Mouse (Mus musculus) olfactory bulb, adult 2 months (tissue): ENCODE data around the gene Rest. TPM values are rescaled to one million over a fixed set of nuclear protein-coding genes. Genes with fewer than 3 reads are reported as not detected.

ENCODE experiments used
- H3K27ac ChIP-seq: fragments of 200-500 bp; 2 replicates; pipeline ENCODE4 v1.5.1; 2012; ENCODE audit warnings: low read depth, low read length; ENCODE audit not compliant: insufficient read depth
- H3K4me1 ChIP-seq: fragments of 200-500 bp; 2 replicates; pipeline ENCODE4 v1.6.1; 2012; ENCODE audit warnings: low read length; ENCODE audit not compliant: control insufficient read depth, insufficient read depth
- H3K4me3 ChIP-seq: fragments of 200-500 bp; 2 replicates; pipeline ENCODE4 v1.5.1; 2012; ENCODE audit warnings: mild to moderate bottlenecking, low read depth, low read length, moderate library complexity; ENCODE audit not compliant: insufficient read depth
- CTCF ChIP-seq: fragments of 200-500 bp; IDR thresholded peaks from 2 replicates; pipeline ENCODE4 v1.5.1; 2012; ENCODE audit warnings: low read depth, mild to moderate bottlenecking, low read length, moderate library complexity; ENCODE audit not compliant: insufficient read depth
- POLR2A ChIP-seq: fragments of 200-500 bp; IDR thresholded peaks from 2 replicates; pipeline ENCODE4 v1.6.1; 2012; ENCODE audit warnings: mild to moderate bottlenecking, low read depth, low read length, moderate library complexity; ENCODE audit not compliant: insufficient read depth
- WGBS: fragments of 180-500 bp; shearing (Covaris S2); methylation state at CpG from one replicate; pipeline ENCODE4 v1.1.7; 2018; 5-methylcytosine and 5-hydroxymethylcytosine counted together
- polyA plus RNA-seq: library from polyadenylated mRNA; stranded (reverse); fragments of >200 nt; gene quantifications from 2 replicates; pipeline ENCODE4 v1.2.4, GENCODE M21; 2012; ENCODE audit warnings: low replicate concordance; ENCODE audit not compliant: missing spikeins, insufficient read depth, insufficient read length

The Rest gene
- polyA plus RNA-seq, 1 experiment = not detected

DNA sequence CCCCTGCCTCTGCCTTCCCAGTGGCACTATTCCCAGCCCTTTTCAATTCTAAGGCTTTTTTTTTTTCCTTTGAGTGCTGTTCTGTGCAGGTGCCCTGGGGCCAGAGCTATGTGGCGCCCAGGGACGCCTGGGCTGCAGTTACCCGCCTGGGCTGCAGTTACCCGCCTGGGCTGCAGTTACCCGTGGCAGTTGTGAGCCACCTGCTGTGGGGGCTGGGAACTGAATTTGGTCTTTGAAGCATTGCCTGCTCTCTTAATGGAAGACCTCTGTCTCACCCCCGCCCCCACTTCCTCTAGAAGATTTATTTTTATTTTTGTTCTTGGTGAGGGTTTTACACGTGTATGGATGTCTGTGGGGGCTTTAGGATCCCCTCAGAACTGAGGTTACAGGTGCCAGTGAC, 7.9 kb downstream of the Rest start:
- TF ChIP-seq CTCF = no peak
- no peak for TF ChIP-seq POLR2A
- 74% methylated on average over 7 of the region's 7 CpGs for WGBS
- H3K4me3 ChIP-seq = no peak overlapping the region
- H3K4me1 ChIP-seq = no peaks in the 10 kb centered on the region
- no peak overlapping the region for H3K27ac ChIP-seq

DNA sequence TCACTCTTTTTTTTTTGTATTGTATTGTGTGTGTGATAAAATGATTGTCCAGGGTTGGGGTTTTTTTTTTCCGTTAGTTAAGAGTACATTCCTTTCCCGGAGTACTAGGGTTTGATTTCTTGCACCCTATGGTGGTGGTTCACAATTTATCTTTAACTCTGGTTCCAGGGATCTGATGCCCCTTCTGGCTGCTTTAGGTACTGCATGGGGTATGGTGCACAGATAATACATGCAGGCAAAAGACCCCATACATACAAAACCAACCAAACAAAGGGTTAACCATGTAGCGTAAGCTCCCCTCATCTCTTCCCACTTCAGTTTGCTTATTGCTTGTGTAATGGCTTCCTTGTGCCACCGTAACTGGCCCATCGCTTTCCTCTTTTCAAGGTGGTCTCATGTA, 10.7 kb downstream of the Rest start:
- Histone ChIP-seq H3K4me1 (no peaks in the 10 kb centered on the region), H3K27ac (no peak overlapping the region), H3K4me3 (no peak overlapping the region)
- TF ChIP-seq POLR2A (no peak), CTCF (no peak)
- WGBS = 93% methylated on average over 5 of the region's 5 CpGs

DNA sequence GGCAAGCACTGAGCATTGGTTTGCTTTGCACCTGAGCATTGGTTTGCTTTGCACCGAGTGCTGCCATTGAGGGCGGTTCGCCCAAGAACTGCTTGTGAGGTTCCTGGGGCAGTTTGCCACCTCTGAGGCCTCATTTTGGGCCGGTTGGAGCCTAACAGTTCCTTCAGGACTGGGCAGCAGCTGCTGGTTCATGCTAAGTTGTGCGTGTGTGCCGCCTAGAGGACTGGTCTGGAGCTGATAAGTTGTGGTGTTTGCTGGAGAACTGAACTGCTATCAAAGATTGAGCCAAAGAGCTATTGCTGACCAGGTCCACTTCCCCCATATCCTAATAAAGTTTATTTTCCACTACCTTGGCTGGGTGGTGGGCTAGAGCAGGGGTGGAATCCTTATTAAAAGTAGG, 11.9 kb downstream of the Rest start:
- H3K4me1 ChIP-seq = no peaks in the 10 kb centered on the region
- 86% methylated on average over 6 of the region's 6 CpGs for WGBS
- TF ChIP-seq CTCF (no peak), POLR2A (no peak)
- H3K27ac ChIP-seq = no peak overlapping the region
- no peak overlapping the region for H3K4me3 ChIP-seq

DNA sequence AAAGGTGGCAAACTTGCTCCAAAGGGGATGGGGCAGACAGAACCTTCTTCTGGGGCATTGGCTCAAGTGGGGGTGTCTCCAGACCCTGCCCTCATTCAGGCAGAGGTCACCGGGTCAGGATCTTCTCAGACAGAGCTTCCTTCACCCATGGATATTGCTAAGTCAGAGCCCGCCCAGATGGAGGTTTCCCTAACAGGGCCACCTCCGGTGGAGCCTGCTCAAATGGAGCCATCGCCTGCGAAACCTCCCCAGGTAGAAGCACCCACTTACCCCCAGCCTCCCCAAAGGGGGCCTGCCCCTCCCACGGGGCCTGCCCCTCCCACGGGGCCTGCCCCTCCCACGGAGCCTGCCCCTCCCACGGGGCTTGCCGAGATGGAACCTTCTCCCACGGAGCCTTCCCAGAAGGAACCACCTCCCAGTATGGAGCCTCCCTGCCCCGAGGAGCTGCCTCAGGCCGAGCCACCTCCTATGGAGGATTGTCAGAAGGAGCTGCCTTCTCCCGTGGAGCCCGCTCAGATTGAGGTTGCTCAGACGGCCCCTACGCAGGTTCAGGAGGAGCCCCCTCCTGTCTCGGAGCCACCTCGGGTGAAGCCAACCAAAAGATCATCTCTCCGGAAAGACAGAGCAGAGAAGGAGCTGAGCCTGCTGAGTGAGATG, 16.4 kb downstream of the Rest start:
- no peak overlapping the region for H3K27ac ChIP-seq
- TF ChIP-seq CTCF (no peak), POLR2A (no peak)
- no peak overlapping the region for H3K4me3 ChIP-seq
- no peaks in the 10 kb centered on the region for H3K4me1 ChIP-seq
- WGBS = 83% methylated on average over 20 of the region's 20 CpGs

DNA sequence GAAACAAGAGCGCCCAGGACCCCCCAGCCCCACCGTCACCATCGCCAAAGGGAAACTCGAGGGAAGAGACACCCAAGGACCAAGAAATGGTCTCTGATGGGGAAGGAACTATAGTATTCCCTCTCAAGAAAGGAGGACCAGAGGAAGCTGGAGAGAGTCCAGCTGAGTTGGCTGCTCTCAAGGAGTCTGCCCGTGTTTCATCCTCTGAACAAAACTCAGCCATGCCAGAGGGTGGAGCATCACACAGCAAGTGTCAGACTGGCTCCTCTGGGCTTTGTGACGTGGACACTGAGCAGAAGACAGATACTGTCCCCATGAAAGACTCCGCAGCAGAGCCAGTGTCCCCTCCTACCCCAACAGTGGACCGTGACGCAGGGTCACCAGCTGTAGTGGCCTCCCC, 17.0 kb downstream of the Rest start:
- Histone ChIP-seq H3K4me1 (no peaks in the 10 kb centered on the region), H3K27ac (no peak overlapping the region), H3K4me3 (0 out of 2 replicates have a peak overlapping the region, but pooled peaks have one; percentile 0)
- TF ChIP-seq POLR2A (no peak), CTCF (no peak)
- 70% methylated on average over 9 of the region's 9 CpGs for WGBS

DNA sequence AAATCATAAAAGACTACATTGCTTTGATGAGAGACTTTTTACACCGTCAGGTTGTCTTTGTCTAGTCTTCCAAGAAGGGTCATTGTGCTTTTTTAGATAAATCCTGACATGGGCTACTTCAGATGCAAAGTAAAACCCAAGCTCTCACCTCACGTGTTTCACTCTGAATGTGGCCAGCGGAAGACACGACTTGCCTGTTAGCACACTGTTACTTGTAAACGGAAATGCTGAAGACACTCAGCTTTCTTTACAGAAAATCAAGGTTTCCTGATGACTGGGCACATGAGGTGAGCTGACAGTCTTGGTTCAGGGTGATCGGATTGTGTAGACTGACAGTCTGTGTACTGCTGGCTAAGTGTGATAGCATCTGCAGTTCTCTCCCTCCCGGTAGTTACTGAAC, 20.4 kb downstream of the Rest start:
- TF ChIP-seq CTCF (no peak), POLR2A (no peak)
- H3K27ac ChIP-seq = no peak overlapping the region
- no peak overlapping the region for H3K4me3 ChIP-seq
- 77% methylated on average over 7 of the region's 7 CpGs for WGBS
- no peaks in the 10 kb centered on the region for H3K4me1 ChIP-seq

DNA sequence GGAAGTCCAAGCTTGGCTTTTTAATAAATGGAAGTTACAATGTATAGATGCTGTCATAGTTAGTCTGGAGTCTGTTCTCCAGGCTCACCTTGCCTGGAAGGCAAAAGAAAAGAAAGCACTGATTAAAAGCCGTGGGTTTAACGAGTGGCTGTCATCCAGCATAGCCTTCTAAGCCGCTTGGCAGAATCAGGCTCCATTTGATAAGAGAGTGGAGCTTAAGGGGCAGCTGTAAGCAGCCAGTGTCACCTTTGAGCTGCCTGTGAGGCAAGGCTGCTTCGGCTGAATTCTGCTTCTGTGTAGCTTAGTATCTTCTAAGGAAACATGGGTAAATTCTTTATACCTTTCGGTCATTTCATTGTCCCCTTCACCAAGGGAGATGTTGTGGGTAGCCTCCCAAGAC, 21.6 kb downstream of the Rest start:
- Histone ChIP-seq H3K4me3 (no peak overlapping the region), H3K27ac (no peak overlapping the region), H3K4me1 (no peaks in the 10 kb centered on the region)
- TF ChIP-seq POLR2A (no peak), CTCF (no peak)
- 66% methylated on average over 5 of the region's 5 CpGs for WGBS

DNA sequence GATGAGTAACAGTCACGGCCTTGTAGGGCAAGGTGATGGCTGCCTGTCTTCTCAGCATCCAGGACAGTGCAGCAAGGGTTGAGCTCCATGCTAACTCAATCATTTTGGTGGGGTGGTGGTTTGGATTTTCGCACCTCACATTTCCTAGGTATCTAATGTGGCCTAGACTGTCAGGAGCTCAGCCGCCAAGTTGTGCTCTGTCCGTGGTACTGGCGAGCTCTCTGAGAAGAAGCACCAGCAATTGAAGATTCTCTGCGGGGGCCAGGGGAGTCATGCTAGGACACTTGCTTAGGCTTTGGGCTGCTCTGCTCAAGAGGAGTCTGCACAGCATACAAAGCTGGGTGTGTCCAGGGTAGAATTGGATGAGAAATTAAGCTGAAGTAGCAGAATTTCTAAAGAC, 22.6 kb downstream of the Rest start:
- no peaks in the 10 kb centered on the region for H3K4me1 ChIP-seq
- TF ChIP-seq CTCF = no peak
- no peak overlapping the region for H3K27ac ChIP-seq
- WGBS = 86% methylated on average over 6 of the region's 6 CpGs
- no peak overlapping the region for H3K4me3 ChIP-seq

DNA sequence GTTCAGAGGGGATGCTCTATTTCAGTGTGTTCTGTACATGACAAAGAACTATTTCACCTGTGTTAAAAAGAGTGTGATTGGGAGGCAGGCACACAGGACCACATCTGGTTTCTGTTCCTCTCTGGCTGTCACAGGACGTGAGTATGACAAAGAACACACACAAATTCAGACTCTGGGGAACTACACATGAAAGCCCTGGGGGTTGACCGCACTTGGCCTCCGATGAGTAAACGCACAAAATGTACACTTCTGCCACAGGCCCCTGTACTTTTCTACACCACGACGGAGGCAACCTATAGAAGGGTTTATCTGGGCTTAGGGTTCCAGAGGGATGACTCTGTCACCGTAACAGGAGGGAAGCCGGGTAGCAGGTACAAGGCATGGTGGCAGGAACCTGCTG, 24.4 kb downstream of the Rest start:
- WGBS = 93% methylated on average over 8 of the region's 8 CpGs
- Histone ChIP-seq H3K4me3 (no peak overlapping the region), H3K27ac (no peak overlapping the region), H3K4me1 (no peaks in the 10 kb centered on the region)
- TF ChIP-seq POLR2A = no peak
- no peak for TF ChIP-seq CTCF

DNA sequence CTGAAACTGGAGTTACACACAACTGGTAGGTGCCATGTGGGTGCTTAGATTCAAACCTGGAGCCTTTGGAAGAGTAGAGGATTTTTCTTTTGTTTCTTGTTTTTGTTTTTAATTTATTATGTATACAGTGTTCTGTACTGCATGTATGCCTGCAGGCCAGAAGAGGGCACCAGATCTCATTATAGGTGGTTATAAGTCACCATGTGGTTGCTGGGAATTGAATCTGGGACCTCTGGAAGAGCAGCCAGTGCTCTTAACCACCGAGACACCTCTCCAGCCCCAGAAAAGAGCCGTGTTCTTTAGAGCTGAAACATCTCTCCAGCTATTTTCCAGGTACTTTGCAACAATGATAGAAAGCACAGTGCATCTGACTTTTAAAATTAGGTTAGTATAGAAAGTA, 25.3 kb downstream of the Rest start:
- no peak overlapping the region for H3K27ac ChIP-seq
- 91% methylated on average over 2 of the region's 2 CpGs for WGBS
- TF ChIP-seq CTCF (no peak), POLR2A (no peak)
- H3K4me3 ChIP-seq = no peak overlapping the region
- no peaks in the 10 kb centered on the region for H3K4me1 ChIP-seq
